Mouse (Mus musculus) adrenal gland, postnatal 25 days (tissue): ENCODE results near the gene Cacna1s. TPM values are rescaled to one million over a fixed set of nuclear protein-coding genes. Genes with fewer than 3 reads are reported as not detected.

ENCODE experiments used
- DNase-seq: peaks from one replicate; pipeline ENCODE4 v3.0.0; 2021; ENCODE audit warnings: mixed read lengths
- total RNA-seq: library from RNA; stranded (reverse); gene quantifications from 2 replicates; pipeline ENCODE4 v1.2.3, GENCODE M21; 2021

The Cacna1s gene
- total RNA-seq, 1 experiment from 2014 or later = 0.21 TPM

- no peak for DNase-seq
These were observed 67.2 kb downstream of the Cacna1s start for GRCm38 (mm10) chr1:136119571-136120262.

GRCm38 (mm10) chr1:136120263-136120603, 67.7 kb downstream of the Cacna1s start:
- DNase-seq = no peak

GRCm38 (mm10) chr1:136120785-136121184, 68.2 kb downstream of the Cacna1s start:
- no peak for DNase-seq

GRCm38 (mm10) chr1:136122030-136122429, 69.5 kb downstream of the Cacna1s start:
- DNase-seq = no peak

GRCm38 (mm10) chr1:136126159-136126765, 73.7 kb downstream of the Cacna1s start:
- no peak for DNase-seq

- peak; percentile 78 for DNase-seq
These were observed 74.3 kb downstream of the Cacna1s start for GRCm38 (mm10) chr1:136126895-136127294.

GRCm38 (mm10) chr1:136127856-136128255, 75.3 kb downstream of the Cacna1s start:
- no peak for DNase-seq

GRCm38 (mm10) chr1:136128416-136128815, 75.9 kb downstream of the Cacna1s start:
- no peak for DNase-seq

- peak; percentile 30 for DNase-seq
These were observed 76.5 kb downstream of the Cacna1s start for GRCm38 (mm10) chr1:136128944-136129589.

GRCm38 (mm10) chr1:136130107-136130506, 77.6 kb downstream of the Cacna1s start:
- no peak for DNase-seq

GRCm38 (mm10) chr1:136130951-136131558, 78.5 kb downstream of the Cacna1s start, which contains the start of gene Kif21b:
Gene Kif21b, plus strand, starts transcription at chr1:136131389.
- peak; percentile 91 for DNase-seq

GRCm38 (mm10) chr1:136131603-136132291, 79.2 kb downstream of the Cacna1s start:
- peak; percentile 21 for DNase-seq

GRCm38 (mm10) chr1:136132386-136133201, 80.0 kb downstream of the Cacna1s start:
- no peak for DNase-seq

GRCm38 (mm10) chr1:136133570-136134240, 81.2 kb downstream of the Cacna1s start:
- no peak for DNase-seq

- DNase-seq = no peak
These were observed 82.0 kb downstream of the Cacna1s start for GRCm38 (mm10) chr1:136134547-136134946.

- no peak for DNase-seq
These were observed 82.5 kb downstream of the Cacna1s start for GRCm38 (mm10) chr1:136135046-136135445.

- no peak for DNase-seq
These were observed 83.4 kb downstream of the Cacna1s start for GRCm38 (mm10) chr1:136135777-136136444.

- DNase-seq = no peak
These were observed 84.0 kb downstream of the Cacna1s start for GRCm38 (mm10) chr1:136136547-136136946.

GRCm38 (mm10) chr1:136137071-136137531, 84.6 kb downstream of the Cacna1s start:
- no peak for DNase-seq

- DNase-seq = peak; percentile 63
These were observed 85.0 kb downstream of the Cacna1s start for GRCm38 (mm10) chr1:136137575-136137974.
